ENCODE assay signal across 17 mouse cellular contexts in genomic region chr14:35152450-35152849, GRCm38 (mm10).
DNase-seq lines count a peak whose midpoint lies in the region; ATAC-seq and TF ChIP-seq lines count a peak whose summit lies in the region.
"Had no signal": no experiment of that assay in that cellular context is flagged by ENCODE, and none has a peak within 500 bp of the region (broad histone marks: within the 10 kb centered on the region; RNA-seq: fewer than 3 reads in every experiment).

No protein-coding gene starts in this region.

- no peaks in the 10 kb centered on the region for H3K4me1 ChIP-seq in midbrain, embryonic 15.5 days
- no peaks in the 10 kb centered on the region for H3K4me1 ChIP-seq in midbrain, embryonic 13.5 days (replicated peaks)
- H3K4me1 ChIP-seq in forebrain, postnatal 0 days (ENCODE audit: insufficient read depth) = no peaks in the 10 kb centered on the region
- H3K4me1 ChIP-seq in hindbrain, postnatal 0 days (ENCODE audit: insufficient read depth, low read length) = no peaks in the 10 kb centered on the region
- H3K4me1 ChIP-seq: embryonic facial prominence, embryonic 13.5 days; intestine, embryonic 15.5 days had no signal

- H3K9me3 ChIP-seq in midbrain, embryonic 15.5 days = no peaks in the 10 kb centered on the region
- H3K9me3 ChIP-seq in midbrain, embryonic 13.5 days = no peaks in the 10 kb centered on the region
- H3K9me3 ChIP-seq in forebrain, postnatal 0 days (ENCODE audit: low read length) = no peaks in the 10 kb centered on the region
- H3K9me3 ChIP-seq in hindbrain, postnatal 0 days (ENCODE audit: low read length) = no peaks in the 10 kb centered on the region
- H3K9me3 ChIP-seq: embryonic facial prominence, embryonic 13.5 days; intestine, embryonic 15.5 days had no signal

- no peak overlapping the region for H3K4me2 ChIP-seq in midbrain, embryonic 15.5 days
- no peak overlapping the region for H3K4me2 ChIP-seq in midbrain, embryonic 13.5 days (replicated peaks)
- no peak overlapping the region for H3K4me2 ChIP-seq in forebrain, postnatal 0 days (ENCODE audit: low read depth)
- H3K4me2 ChIP-seq in hindbrain, postnatal 0 days (ENCODE audit: low read depth, low read length) = no peak overlapping the region
- H3K4me2 ChIP-seq: embryonic facial prominence, embryonic 13.5 days; intestine, embryonic 15.5 days; liver, embryonic 11.5 days had no signal

- H3K9ac ChIP-seq in midbrain, embryonic 15.5 days = no peak overlapping the region
- no peak overlapping the region for H3K9ac ChIP-seq in midbrain, embryonic 13.5 days (replicated peaks)
- no peak overlapping the region for H3K9ac ChIP-seq in forebrain, postnatal 0 days
- H3K9ac ChIP-seq in hindbrain, postnatal 0 days (replicated peaks; ENCODE audit: low read length) = no peak overlapping the region
- H3K9ac ChIP-seq: embryonic facial prominence, embryonic 13.5 days; intestine, embryonic 15.5 days had no signal

- peak; percentile 10 for DNase-seq in kidney, postnatal 10 days
- no peak for DNase-seq in kidney, postnatal 36 days
- DNase-seq in forebrain, postnatal 0 days = peak; percentile 28
- DNase-seq in hindbrain, postnatal 0 days (ENCODE audit: low spot score) = peak; percentile 42
- DNase-seq in embryo, embryonic 11 days = no peak
- DNase-seq: adrenal gland, postnatal 25 days; cerebellum, postnatal 36 days; heart, adult 2 months; layer of hippocampus, postnatal 36 days; thymus, postnatal 25 days had no signal

- peak; percentile 78 for ATAC-seq in midbrain, embryonic 15.5 days (replicated peaks)
- no peak for ATAC-seq in midbrain, embryonic 13.5 days
- ATAC-seq in forebrain, postnatal 0 days = peak; percentile 54
- no peak for ATAC-seq in hindbrain, postnatal 0 days
- ATAC-seq: intestine, embryonic 15.5 days had no signal

- H3K27ac ChIP-seq in midbrain, embryonic 15.5 days = no peak overlapping the region
- H3K27ac ChIP-seq in midbrain, embryonic 13.5 days = no peak overlapping the region
- H3K27ac ChIP-seq in forebrain, postnatal 0 days (ENCODE audit: low read depth, low read length) = no peak overlapping the region
- H3K27ac ChIP-seq in hindbrain, postnatal 0 days = no peak overlapping the region
- H3K27ac ChIP-seq: embryonic facial prominence, embryonic 13.5 days; heart, adult 2 months; intestine, embryonic 15.5 days; stomach, postnatal 0 days had no signal

- TF ChIP-seq CTCF in forebrain, postnatal 0 days (IDR thresholded peaks at IDR 0.05; ENCODE audit: low read depth) = no peak
- no peak for TF ChIP-seq CTCF in hindbrain, postnatal 0 days (IDR thresholded peaks at IDR 0.05; ENCODE audit: low read depth)

- H3K4me3 ChIP-seq in midbrain, embryonic 15.5 days = no peak overlapping the region
- no peak overlapping the region for H3K4me3 ChIP-seq in midbrain, embryonic 13.5 days (replicated peaks)
- no peak overlapping the region for H3K4me3 ChIP-seq in forebrain, postnatal 0 days (ENCODE audit: low read depth, low read length)
- H3K4me3 ChIP-seq in hindbrain, postnatal 0 days (ENCODE audit: low read length) = no peak overlapping the region
- H3K4me3 ChIP-seq: embryonic facial prominence, embryonic 13.5 days; heart, adult 2 months; intestine, embryonic 15.5 days; myocyte had no signal

- 65% methylated on average over 3 of the region's 3 CpGs for WGBS in midbrain, embryonic 15.5 days
- 77% methylated on average over 3 of the region's 3 CpGs for WGBS in midbrain, embryonic 13.5 days
- WGBS in forebrain, postnatal 0 days = 57% methylated on average over 3 of the region's 3 CpGs
- WGBS in hindbrain, postnatal 0 days = 55% methylated on average over 3 of the region's 3 CpGs

- no peaks in the 10 kb centered on the region for H3K27me3 ChIP-seq in midbrain, embryonic 15.5 days (replicated peaks)
- H3K27me3 ChIP-seq in midbrain, embryonic 13.5 days = no peaks in the 10 kb centered on the region
- no peaks in the 10 kb centered on the region for H3K27me3 ChIP-seq in forebrain, postnatal 0 days (ENCODE audit: insufficient read depth, low read length)
- H3K27me3 ChIP-seq in hindbrain, postnatal 0 days (ENCODE audit: insufficient read depth, low read length) = no peaks in the 10 kb centered on the region
- H3K27me3 ChIP-seq: embryonic facial prominence, embryonic 13.5 days; intestine, embryonic 15.5 days had no signal

- H3K36me3 ChIP-seq in midbrain, embryonic 15.5 days (replicated peaks) = no peaks in the 10 kb centered on the region
- no peaks in the 10 kb centered on the region for H3K36me3 ChIP-seq in midbrain, embryonic 13.5 days
- H3K36me3 ChIP-seq in forebrain, postnatal 0 days (ENCODE audit: insufficient read depth) = no peaks in the 10 kb centered on the region
- no peaks in the 10 kb centered on the region for H3K36me3 ChIP-seq in hindbrain, postnatal 0 days (ENCODE audit: insufficient read depth, low read length)
- H3K36me3 ChIP-seq: embryonic facial prominence, embryonic 13.5 days; intestine, embryonic 15.5 days had no signal

Comparison
In these comparisons a context has a peak if more than half of its experiments do, and no peak if none do; other contexts are left out.
1. DNase-seq: peak in kidney, postnatal 10 days (single experiment), forebrain, postnatal 0 days (single experiment) and hindbrain, postnatal 0 days (single experiment); none in kidney, postnatal 36 days (0 of 2) and embryo, embryonic 11 days (single experiment).
2. ATAC-seq: peak in midbrain, embryonic 15.5 days (single experiment) and forebrain, postnatal 0 days (single experiment); none in midbrain, embryonic 13.5 days (single experiment) and hindbrain, postnatal 0 days (single experiment).